Mouse (Mus musculus) limb, embryonic 14.5 days (tissue): ENCODE data around the gene 5730522E02Rik. TPM values are rescaled to one million over a fixed set of nuclear protein-coding genes. Genes with fewer than 3 reads are reported as not detected.

ENCODE experiments used
- ATAC-seq: fragments of 200-750 bp; cut with Nextera tagmentation; 2 replicates; pipeline ENCODE4 v1.8.0; 2017; ENCODE audit warnings: low read depth, moderate number of reproducible peaks, moderate TSS enrichment; ENCODE audit not compliant: low FRiP score
- DNase-seq: peaks from one replicate; pipeline ENCODE4 v3.0.0-alpha.2; 2015; ENCODE audit warnings: low spot score
- H3K27ac ChIP-seq: fragments of 300-500 bp; sonication (generic); replicated peaks from 2 replicates; pipeline ENCODE4 v1.5.1; 2014; ENCODE audit warnings: low read depth, mild to moderate bottlenecking, low read length, moderate library complexity, mixed read lengths
- H3K27me3 ChIP-seq: fragments of 300-500 bp; sonication (generic); 2 replicates; pipeline ENCODE4 v1.6.1; 2014; ENCODE audit warnings: low read length, mixed read lengths; ENCODE audit not compliant: control insufficient read depth, insufficient read depth
- H3K36me3 ChIP-seq: fragments of 300-500 bp; sonication (generic); 2 replicates; pipeline ENCODE4 v1.6.1; 2014; ENCODE audit warnings: mild to moderate bottlenecking, low read length, moderate library complexity, mixed read lengths; ENCODE audit not compliant: control insufficient read depth, insufficient read depth
- H3K4me1 ChIP-seq: fragments of 300-500 bp; sonication (generic); 2 replicates; pipeline ENCODE4 v1.6.1; 2014; ENCODE audit warnings: antibody characterized with exemption, low read length, mixed read lengths; ENCODE audit not compliant: control insufficient read depth, insufficient read depth
- H3K4me2 ChIP-seq: fragments of 300-500 bp; sonication (generic); replicated peaks from 2 replicates; pipeline ENCODE4 v1.6.1; 2014; ENCODE audit warnings: low read depth, mild to moderate bottlenecking, low read length, moderate library complexity; ENCODE audit not compliant: severe bottlenecking
- H3K4me3 ChIP-seq: fragments of 300-500 bp; sonication (generic); replicated peaks from 2 replicates; pipeline ENCODE4 v1.5.1; 2014; ENCODE audit warnings: low read length
- H3K9ac ChIP-seq: fragments of 300-500 bp; sonication (generic); 2 replicates; pipeline ENCODE4 v1.6.1; 2014; ENCODE audit warnings: mild to moderate bottlenecking, low read depth, low read length, moderate library complexity; ENCODE audit not compliant: severe bottlenecking
- H3K9me3 ChIP-seq: fragments of 300-500 bp; sonication (generic); 2 replicates; pipeline ENCODE4 v1.6.1; 2016; ENCODE audit warnings: low read length; ENCODE audit not compliant: control insufficient read depth
- POLR2A ChIP-seq: fragments of 200-500 bp; IDR thresholded peaks from 2 replicates; pipeline ENCODE4 v1.8.0; 2012; ENCODE audit warnings: inconsistent platforms, mild to moderate bottlenecking, moderate library complexity, borderline replicate concordance; ENCODE audit not compliant: insufficient read depth, insufficient read length; ENCODE audit errors: extremely low read depth
- WGBS: fragments of 180-500 bp; shearing (Covaris S2); extraction: QIAGEN DNeasy Blood & Tissue Kit; methylation state at CpG from one replicate; pipeline ENCODE4 v1.1.7; 2014; 5-methylcytosine and 5-hydroxymethylcytosine counted together
- microRNA-seq: library from miRNA; unstranded; fragments of <30 nt; microRNA quantifications from one replicate; pipeline ENCODE4, GENCODE M21; 2016
- polyA plus RNA-seq, 2 experiments: library from polyadenylated mRNA; depleted of rRNA in 1 of 2; stranded (reverse) in 1 of 2; unstranded in 1 of 2; fragments of >200 nt; fragmentation: Nextera tagmentation in 1 of 2; extraction: Ambion mirVana in 1 of 2; gene quantifications; 2 replicates each; pipeline versions ENCODE4 v1.2.1 to v1.2.3; 2012 to 2014

Gene 5730522E02Rik
- polyA plus RNA-seq, 2 experiments, result 4.2 to 4.3 TPM

GRCm38 (mm10) chr11:25590215-25590614, 620.3 kb downstream of the 5730522E02Rik start:
- H3K4me2 ChIP-seq, result no peak overlapping the region
- no peaks in the 10 kb centered on the region for H3K4me1 ChIP-seq
- no peaks in the 10 kb centered on the region for H3K36me3 ChIP-seq
- no peak overlapping the region for H3K27ac ChIP-seq
- WGBS, result 60% methylated on average over 4 of the region's 4 CpGs
- no peak overlapping the region for H3K9ac ChIP-seq
- no peaks in the 10 kb centered on the region for H3K27me3 ChIP-seq
- TF ChIP-seq POLR2A, result no peak
- H3K9me3 ChIP-seq, result no peaks in the 10 kb centered on the region
- DNase-seq (no peak), ATAC-seq (no peak)
- H3K4me3 ChIP-seq, result no peak overlapping the region

GRCm38 (mm10) chr11:25589509-25589908, 621.1 kb downstream of the 5730522E02Rik start:
- Histone ChIP-seq H3K9me3 (no peaks in the 10 kb centered on the region), H3K27me3 (no peaks in the 10 kb centered on the region), H3K4me1 (no peaks in the 10 kb centered on the region), H3K9ac (no peak overlapping the region), H3K4me2 (no peak overlapping the region), H3K4me3 (no peak overlapping the region), H3K27ac (no peak overlapping the region), H3K36me3 (no peaks in the 10 kb centered on the region)
- no peak for TF ChIP-seq POLR2A
- DNase-seq (no peak), ATAC-seq (no peak)
- 56% methylated on average over 1 of the region's 1 CpGs for WGBS

GRCm38 (mm10) chr11:25574129-25574465, 636.5 kb downstream of the 5730522E02Rik start:
- H3K27ac ChIP-seq, result no peak overlapping the region
- DNase-seq (no peak), ATAC-seq (no peak)
- 96% methylated on average over 9 of the region's 9 CpGs for whole genome bisulfite sequencing
- no peaks in the 10 kb centered on the region for H3K27me3 ChIP-seq
- no peak overlapping the region for H3K9ac ChIP-seq
- no peak overlapping the region for H3K4me3 ChIP-seq
- H3K9me3 ChIP-seq, result no peaks in the 10 kb centered on the region
- H3K4me1 ChIP-seq, result no peaks in the 10 kb centered on the region
- no peak for TF ChIP-seq POLR2A
- H3K4me2 ChIP-seq, result no peak overlapping the region
- no peaks in the 10 kb centered on the region for H3K36me3 ChIP-seq

- H3K36me3 ChIP-seq, result no peaks in the 10 kb centered on the region
- TF ChIP-seq POLR2A, result no peak
- no peak overlapping the region for H3K4me3 ChIP-seq
- H3K4me2 ChIP-seq, result no peak overlapping the region
- ATAC-seq (no peak), DNase-seq (no peak)
- no peak overlapping the region for H3K27ac ChIP-seq
- H3K27me3 ChIP-seq, result no peaks in the 10 kb centered on the region
- 57% methylated on average over 7 of the region's 7 CpGs for WGBS
- H3K4me1 ChIP-seq, result no peaks in the 10 kb centered on the region
- no peak overlapping the region for H3K9ac ChIP-seq
- no peaks in the 10 kb centered on the region for H3K9me3 ChIP-seq
Measured at GRCm38 (mm10) chr11:25573408-25574128, 637.0 kb downstream of the 5730522E02Rik start.

- no peak overlapping the region for H3K4me2 ChIP-seq
- ATAC-seq (no peak), DNase-seq (no peak)
- H3K36me3 ChIP-seq, result no peaks in the 10 kb centered on the region
- no peak overlapping the region for H3K27ac ChIP-seq
- no peaks in the 10 kb centered on the region for H3K4me1 ChIP-seq
- 71% methylated on average over 2 of the region's 2 CpGs for WGBS
- no peak for TF ChIP-seq POLR2A
- H3K9ac ChIP-seq, result no peak overlapping the region
- H3K4me3 ChIP-seq, result no peak overlapping the region
- H3K27me3 ChIP-seq, result no peaks in the 10 kb centered on the region
- no peaks in the 10 kb centered on the region for H3K9me3 ChIP-seq
Measured at GRCm38 (mm10) chr11:25571396-25571795, 639.2 kb downstream of the 5730522E02Rik start.

Small RNA genes lying within 50 kb of the gene (microRNA-seq; reads per million reads assigned to microRNA genes)
- gene Mir6372, result not detected

Other genes with a start within 250 kb of the 5730522E02Rik start
- gene Fancl, start 175.4 kb upstream of the 5730522E02Rik start, polyA plus RNA-seq (2012; rRNA removed), result 10.7 and 15.2 TPM in 2 replicates
- 22.3 and 24.7 TPM in 2 replicates for gene Fancl, start 175.4 kb upstream of the 5730522E02Rik start, polyA plus RNA-seq (2014; fragmentation: Nextera tagmentation; extraction: Ambion mirVana)